Mouse (Mus musculus) leukemia stem cell, adult 10-12 weeks (primary cell): Measurements from ENCODE around the gene Mpnd. TPM values are rescaled to one million over a fixed set of nuclear protein-coding genes. Genes with fewer than 3 reads are reported as not detected.

ENCODE experiments used
- polyA plus RNA-seq: library from polyadenylated mRNA; stranded (reverse); fragments of >175 nt; gene quantifications from 2 replicates; pipeline ENCODE4 v1.2.3, GENCODE M21; 2012; ENCODE audit warnings: low replicate concordance

The Mpnd gene
- polyA plus RNA-seq = 23.3 and 25.1 TPM in 2 replicates

DNA sequence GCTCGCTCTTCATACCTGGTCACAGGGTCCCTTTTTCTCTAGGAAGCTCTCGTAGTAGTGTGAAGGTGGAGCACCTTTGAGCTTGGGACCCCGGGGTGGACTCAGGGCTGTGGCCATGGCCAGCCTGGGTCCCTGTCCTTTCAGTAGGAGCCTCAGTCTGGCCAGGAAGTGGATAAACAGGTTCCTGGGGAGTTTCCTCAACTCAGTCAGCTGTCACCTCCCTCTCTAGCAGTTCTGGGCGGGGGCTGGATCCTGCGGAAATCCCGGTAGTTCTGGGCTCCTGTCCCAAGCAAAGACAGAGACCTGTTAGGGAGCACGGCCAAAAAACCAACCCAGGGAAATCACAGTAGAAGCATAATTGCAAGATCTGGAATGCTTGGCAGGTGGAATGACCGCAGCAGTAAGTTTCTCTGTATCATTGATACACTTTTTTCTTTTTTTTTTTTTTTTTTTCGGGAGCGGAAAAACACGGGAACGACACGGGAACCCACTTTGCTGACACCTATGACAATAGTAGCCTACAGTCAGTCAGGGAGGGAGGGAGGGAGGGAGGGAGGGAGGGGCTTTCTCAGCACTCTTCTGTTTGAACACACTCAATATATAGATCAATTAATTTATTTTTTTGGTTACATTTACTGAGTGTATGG is at the start of gene Mpnd, which contains the start of gene Stap2:
TSS of gene Mpnd (plus strand) at position 297 of the 647 bp plus-strand sequence.
TSS of gene Stap2 (minus strand) at position 170 of the 647 bp plus-strand sequence.

DNA sequence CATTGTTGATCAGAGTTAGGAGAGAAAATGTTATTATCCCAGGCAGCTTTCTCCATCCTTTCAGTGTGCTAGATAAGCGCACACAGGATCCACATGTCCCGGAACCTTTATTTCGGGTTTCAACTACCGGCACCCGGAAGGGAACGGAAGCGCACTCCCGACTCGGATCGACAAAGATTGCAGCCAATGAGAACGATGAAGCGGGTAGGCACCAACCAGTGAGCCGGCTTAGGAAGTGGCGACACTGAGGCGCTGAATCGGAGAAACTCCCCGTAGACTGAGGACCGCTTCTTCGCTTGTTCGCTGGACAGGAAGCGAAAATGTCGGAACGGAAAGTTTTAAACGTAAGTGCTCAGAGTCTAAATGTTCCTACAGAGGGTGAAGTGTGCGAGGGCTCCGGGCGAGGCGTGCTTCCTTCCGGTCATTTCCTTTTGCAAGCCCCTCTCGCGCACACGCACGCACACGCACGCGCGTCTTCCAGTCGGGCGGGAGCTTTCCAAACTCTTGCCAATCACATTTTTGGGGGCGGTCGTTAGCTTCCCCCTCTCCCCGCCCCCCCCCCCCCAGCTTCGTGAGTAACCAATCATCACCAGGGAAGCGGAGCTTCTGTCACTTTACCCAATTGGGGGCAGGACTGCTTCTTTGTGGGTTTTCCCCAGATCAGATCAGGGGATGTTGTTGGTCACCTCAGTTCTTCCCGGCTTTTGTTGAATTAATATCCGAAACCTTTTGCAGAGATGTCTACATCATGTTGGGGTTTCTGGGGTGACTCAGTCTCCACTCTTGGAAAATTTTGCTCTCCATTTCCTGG is 46.4 kb upstream of the Mpnd start, which contains the start of gene Yju2:
TSS of gene Yju2 (plus strand) at position 182 of the 811 bp plus-strand sequence.

DNA sequence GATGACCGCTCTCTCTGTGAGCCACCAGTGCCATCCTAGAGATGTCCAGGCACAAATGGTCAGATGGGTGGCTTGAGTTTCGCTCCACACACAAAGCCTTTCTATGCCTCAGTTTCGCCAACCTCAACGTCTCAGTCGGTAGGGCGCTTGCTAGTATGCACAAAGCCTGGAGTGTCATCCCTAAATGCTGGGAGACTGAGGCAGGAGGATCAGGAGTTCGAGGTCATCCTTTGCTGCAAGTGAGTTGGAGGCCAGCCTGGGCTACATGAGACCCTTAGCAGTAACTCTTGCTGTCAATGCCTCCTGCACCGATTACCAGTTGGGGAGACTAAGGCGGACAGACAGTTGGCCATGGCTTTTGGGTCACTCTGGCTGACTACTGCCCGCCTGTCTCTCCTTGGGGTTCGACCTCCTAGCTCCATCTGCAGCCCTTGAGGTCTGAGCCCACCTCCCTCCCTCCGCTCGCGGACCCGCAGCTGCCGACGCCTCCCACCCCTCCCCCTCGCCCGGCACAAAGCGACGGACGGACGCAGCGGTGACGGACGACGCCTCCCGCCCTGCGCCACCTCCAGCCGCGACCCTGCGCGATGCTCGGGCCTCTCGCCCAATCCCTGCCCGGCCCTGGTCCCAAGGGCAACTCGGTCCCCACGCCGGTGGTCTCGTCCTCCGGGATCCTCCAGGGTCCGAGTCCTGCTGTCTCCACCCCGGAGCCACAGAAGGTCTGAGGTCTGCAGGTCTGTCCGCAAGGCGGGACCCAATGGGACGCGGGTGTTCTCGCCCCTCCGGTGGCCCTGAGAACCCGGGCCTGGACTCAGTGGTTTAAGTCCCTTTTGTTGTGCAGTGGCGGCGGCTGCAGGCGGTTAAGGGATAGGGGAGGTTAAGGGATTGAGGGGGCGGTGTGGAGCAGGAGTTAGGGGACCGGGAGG is 35.3 kb upstream of the Mpnd start, which contains the start of gene Shd:
TSS of gene Shd (plus strand) at position 502 of the 926 bp plus-strand sequence.

DNA sequence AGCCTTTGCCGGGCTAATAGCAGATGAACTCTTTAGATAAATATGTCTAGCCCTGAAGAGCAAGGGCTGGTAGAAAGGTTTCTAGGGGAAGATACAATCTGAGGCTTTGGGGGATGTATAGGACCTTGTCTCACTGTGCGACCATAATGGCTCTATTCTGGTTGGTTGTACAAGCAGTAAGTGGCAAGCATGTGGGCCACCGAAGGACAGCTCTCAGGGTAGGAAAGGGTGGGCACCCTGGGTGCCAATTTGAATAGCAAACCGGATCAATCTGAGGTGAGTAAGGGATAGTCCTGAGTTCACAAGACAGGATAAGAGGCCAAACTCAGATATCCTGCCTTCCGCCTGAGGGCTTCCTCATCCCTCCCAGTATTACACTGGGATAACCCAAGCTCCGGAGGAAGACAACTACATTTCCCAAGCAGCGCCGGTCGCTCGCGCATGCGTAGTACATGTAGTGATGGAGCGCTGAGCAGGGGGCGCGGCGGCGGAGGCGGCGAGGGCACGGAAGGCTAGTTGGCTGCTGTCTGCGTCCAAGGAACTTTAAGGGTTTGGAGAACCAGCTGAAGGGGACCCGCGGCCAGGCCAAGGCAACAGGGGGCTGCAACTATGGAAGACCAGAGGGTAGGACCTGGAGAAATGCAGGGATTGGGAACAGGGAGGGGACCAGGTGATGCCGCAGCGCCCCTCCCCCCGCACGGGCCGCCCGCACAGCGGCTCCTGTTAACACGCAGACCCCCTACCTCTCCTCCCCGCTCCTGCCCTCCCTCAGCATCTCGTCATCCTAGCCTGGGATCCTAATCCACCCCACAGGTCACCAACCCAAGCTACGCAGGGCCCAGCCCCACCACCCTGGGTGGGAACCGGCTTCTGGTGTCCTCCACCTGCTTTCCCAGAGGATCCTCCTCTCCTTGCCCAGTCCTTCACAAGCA is 19.2 kb upstream of the Mpnd start, which contains the start of gene Fsd1:
TSS of gene Fsd1 (plus strand) at position 480 of the 932 bp plus-strand sequence.

DNA sequence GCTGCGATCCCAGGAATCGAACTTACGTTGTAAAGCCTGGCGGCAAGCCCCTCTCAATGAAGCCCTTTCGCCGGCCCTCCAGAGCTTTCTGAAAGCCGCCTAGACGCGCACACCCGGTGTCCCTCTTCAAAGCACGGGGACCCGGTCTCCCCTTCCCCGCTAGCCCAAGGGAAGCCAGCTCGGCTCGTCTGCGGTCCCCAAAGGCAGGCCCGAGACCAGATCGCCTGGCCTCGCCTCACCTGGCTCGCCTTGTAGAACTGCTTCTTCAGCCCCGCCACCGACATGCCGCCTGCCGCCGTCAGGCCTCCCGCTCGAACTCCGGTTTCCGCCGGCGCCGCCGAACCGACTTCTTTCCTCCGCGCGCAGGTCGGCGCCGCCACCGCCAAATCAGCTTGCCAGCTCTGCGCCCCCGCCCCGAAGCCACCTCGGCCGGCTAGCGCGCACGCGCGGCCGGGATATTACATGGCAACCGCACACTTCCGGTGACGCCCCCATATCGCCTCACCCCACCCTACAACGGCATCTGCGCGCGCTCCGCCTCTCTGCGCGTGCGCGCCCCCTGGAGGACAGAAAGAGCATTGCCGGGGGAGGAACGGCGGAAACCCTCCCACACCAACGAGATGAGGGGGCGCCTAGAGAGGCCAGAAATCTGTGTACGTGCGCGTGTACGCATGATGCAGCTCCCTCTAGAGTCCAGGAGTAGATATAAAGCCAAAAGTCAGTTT is 30.8 kb downstream of the Mpnd start, which contains the start of gene Sh3gl1:
TSS of gene Sh3gl1 (minus strand) at position 460 of the 725 bp plus-strand sequence.

DNA sequence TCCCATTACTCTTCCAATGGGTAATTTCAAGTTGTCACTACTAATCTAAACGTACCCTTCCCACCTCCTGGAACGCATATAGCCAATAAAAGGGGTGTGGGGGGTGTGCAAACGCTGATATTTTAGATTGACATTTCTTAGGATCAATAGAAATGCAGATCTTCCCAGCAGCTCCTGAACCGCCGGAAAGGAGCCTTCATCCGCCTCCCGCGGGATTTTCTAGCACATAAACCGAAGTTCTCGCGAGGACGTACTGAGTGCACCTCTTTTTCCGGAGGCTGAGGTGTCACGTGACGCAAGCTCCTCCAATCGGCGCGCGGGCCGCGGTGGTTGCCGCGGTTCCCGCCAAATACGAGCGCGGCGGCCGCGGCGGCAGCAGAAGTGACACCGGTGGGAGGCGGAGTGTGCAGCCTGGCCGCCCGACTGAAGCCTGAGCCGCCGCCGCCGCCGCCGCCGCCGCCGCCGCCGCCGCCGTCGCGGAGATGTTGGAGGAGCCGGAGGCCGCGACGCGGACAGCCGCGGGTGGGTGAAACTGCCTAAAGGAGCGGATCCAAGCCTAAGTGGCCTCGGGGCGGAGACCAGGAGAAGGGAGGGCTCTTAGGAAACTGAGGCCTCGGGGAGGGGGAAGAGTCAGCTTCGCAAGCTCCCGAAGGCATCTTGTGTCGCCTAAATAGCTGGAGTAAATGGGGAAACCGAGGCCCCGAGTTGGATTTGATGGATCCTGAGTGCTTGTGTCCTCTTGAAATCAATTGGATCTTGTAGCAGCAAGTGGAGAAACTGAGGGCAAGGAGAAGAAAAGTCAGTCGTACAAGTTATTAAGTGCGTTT is 34.7 kb downstream of the Mpnd start, which contains the start of gene Chaf1a:
TSS of gene Chaf1a (plus strand) at position 410 of the 827 bp plus-strand sequence.

Other genes with a start within 250 kb of the Mpnd start
- gene Zfp119a, start 126.8 kb upstream of the Mpnd start, polyA plus RNA-seq = 0.08 and 0.11 TPM in 2 replicates
- 1.2 TPM in 1 of 2 replicates, not detected in the other for gene Zfp959, start 113.6 kb upstream of the Mpnd start, polyA plus RNA-seq
- gene Zfp119b, start 56.2 kb upstream of the Mpnd start, polyA plus RNA-seq = 0.09 TPM in 1 of 2 replicates, not detected in the other
- 14.7 and 15.6 TPM in 2 replicates for gene Ebi3, start 53.1 kb upstream of the Mpnd start, polyA plus RNA-seq
- 15.2 and 32.7 TPM in 2 replicates for gene Yju2, start 46.6 kb upstream of the Mpnd start, polyA plus RNA-seq
- gene Shd, start 35.2 kb upstream of the Mpnd start, polyA plus RNA-seq = 0.32 and 1.6 TPM in 2 replicates
- not detected in 2 replicates for gene Fsd1, start 19.2 kb upstream of the Mpnd start, polyA plus RNA-seq
- 0.38 and 0.97 TPM in 2 replicates for gene Stap2, start 127 bp upstream of the Mpnd start, polyA plus RNA-seq
- gene Sh3gl1, start 30.9 kb downstream of the Mpnd start, polyA plus RNA-seq = 80.1 and 88.3 TPM in 2 replicates
- 28.2 and 45.2 TPM in 2 replicates for gene Chaf1a, start 34.7 kb downstream of the Mpnd start, polyA plus RNA-seq
- 34.3 and 40.9 TPM in 2 replicates for gene Ubxn6, start 69.3 kb downstream of the Mpnd start, polyA plus RNA-seq
- gene Hdgfl2, start 73.9 kb downstream of the Mpnd start, polyA plus RNA-seq = 103 and 249 TPM in 2 replicates
- not detected in 2 replicates for gene Plin4, start 104.1 kb downstream of the Mpnd start, polyA plus RNA-seq
- 0.19 TPM in 1 of 2 replicates, not detected in the other for gene Plin5, start 111.9 kb downstream of the Mpnd start, polyA plus RNA-seq
- gene Lrg1, start 116.3 kb downstream of the Mpnd start, polyA plus RNA-seq = 52.9 and 55.2 TPM in 2 replicates
- gene Sema6b, start 134.6 kb downstream of the Mpnd start, polyA plus RNA-seq = 6.4 and 7.7 TPM in 2 replicates
- gene Tnfaip8l1, start 156.8 kb downstream of the Mpnd start, polyA plus RNA-seq = 1.6 and 2.5 TPM in 2 replicates
- gene Mydgf, start 178.2 kb downstream of the Mpnd start, polyA plus RNA-seq = 15.6 and 36.0 TPM in 2 replicates
- 45.8 and 114 TPM in 2 replicates for gene Dpp9, start 213.2 kb downstream of the Mpnd start, polyA plus RNA-seq